Mouse (Mus musculus) embryo, embryonic 11 days (tissue): ENCODE results near the gene Spic.
A peak's percentile ranks its signal among the peaks of the same experiment; 100 is the strongest.
"Not testable (repeated sequence)": the region's sequence is repeated elsewhere in the genome, so short reads cannot be mapped to it uniquely, and the experiment has no call there.

Experiments
- DNase-seq: peaks from one replicate; pipeline ENCODE4 v3.0.0-alpha.2; 2015

The Spic gene

GRCm38 (mm10) chr10:88684925-88685324 lies at the start of gene Spic:
TSS of gene Spic (minus strand) at chr10:88685015.
- DNase-seq = no peak

DNA sequence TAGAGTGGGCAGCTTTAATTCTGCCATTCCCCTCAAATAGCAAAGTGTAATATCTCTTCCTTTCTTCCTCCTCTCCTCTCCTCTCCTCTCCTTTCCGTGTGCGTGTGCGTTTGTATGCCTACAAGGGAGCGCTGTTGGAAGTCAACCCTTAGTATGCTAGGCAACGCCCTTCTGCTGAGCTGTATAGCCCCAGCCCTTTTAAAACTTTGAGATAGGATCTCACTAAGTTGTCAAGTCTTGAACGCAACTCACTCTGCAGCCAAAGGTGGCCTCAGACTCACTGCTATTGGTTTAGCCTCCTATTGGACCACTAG lies 47.5 kb upstream of the Spic start:
- DNase-seq = no peak

GRCm38 (mm10) chr10:88731496-88732308 lies 46.9 kb upstream of the Spic start:
- peak; percentile 46 for DNase-seq

- peak; percentile 94 for DNase-seq
Observed at GRCm38 (mm10) chr10:88730571-88731495, 46.0 kb upstream of the Spic start, which contains the start of gene Arl1. TSS of gene Arl1 (plus strand) at chr10:88730858.

DNA sequence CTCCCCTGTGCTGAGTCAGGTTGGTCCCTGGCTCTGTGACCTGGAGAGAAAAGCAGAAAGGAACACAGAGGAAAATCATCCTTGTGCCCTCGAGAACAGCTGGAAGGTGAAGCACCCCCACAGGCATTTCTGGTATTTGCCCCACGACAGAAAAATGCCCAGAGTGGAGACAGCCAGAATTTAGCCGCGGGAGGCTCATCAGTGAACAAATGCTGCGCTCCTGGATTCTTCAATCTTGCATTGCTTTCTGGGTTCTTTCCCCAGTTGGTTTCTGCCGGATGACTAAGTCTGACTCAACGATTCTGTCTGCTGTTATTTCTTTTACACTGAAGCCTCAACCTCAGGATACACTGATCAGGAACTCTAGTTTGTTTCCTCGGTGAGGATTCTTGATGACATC lies 43.4 kb upstream of the Spic start:
- no peak for DNase-seq

DNA sequence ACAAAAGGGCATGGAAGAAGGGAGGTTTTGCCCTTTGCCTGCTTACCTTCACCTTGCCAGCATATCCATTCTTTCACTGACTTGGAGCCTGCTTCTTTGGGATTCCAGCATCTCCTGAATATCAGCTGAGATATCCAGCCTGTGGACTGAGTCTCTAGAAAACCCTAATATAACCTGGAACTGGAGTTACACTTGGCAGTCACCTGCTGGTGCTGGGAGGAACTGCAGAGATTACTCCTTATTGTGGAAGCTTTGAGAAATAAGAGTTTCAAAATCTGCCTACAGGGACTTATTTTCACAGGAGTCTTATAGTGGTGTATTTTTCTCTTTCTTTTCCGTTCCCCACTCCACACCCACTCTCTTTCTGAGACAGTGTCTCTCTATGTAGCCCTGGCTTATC lies 42.3 kb upstream of the Spic start:
- DNase-seq = peak; percentile 57

DNA sequence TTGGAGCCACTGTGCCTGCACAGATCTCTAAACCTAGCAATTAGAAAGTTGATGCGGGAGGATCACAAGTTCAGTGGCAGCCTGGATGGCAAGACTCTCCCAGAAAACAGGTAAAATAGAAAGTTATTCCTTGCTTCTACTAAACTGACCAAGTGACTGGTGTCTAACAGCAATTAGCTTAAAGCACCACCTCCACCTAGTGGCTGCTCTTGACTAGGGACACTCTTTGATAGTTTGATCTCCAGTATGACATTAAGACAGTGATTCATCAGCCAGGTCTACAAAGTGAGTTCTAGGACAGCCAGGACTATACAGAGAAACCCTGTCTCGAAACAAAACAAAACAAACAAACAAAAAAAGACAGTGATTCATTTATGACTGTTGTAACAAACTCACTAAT lies 40.5 kb upstream of the Spic start:
- DNase-seq = peak; percentile 52

DNA sequence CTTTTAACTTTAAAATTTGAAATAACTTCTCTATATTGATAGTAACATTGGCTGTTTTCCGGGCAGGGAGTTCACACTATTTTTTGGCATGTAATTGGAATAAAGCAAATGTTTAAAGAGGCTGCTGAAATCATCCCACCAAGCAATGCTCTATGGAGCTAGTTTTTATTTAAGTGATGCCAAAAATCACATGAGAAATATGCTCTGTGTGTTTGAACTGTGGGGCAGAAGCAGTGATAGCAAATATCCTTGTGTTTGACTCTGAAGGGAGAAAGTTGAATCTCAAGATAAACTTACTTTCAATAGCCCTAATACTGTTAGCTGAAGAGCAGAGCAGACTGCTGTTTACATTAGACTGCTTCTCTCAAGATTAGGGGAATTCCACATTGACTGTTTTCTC lies 34.8 kb upstream of the Spic start:
- DNase-seq = no peak

GRCm38 (mm10) chr10:88717756-88718025 lies 32.9 kb upstream of the Spic start:
- DNase-seq = no peak

DNA sequence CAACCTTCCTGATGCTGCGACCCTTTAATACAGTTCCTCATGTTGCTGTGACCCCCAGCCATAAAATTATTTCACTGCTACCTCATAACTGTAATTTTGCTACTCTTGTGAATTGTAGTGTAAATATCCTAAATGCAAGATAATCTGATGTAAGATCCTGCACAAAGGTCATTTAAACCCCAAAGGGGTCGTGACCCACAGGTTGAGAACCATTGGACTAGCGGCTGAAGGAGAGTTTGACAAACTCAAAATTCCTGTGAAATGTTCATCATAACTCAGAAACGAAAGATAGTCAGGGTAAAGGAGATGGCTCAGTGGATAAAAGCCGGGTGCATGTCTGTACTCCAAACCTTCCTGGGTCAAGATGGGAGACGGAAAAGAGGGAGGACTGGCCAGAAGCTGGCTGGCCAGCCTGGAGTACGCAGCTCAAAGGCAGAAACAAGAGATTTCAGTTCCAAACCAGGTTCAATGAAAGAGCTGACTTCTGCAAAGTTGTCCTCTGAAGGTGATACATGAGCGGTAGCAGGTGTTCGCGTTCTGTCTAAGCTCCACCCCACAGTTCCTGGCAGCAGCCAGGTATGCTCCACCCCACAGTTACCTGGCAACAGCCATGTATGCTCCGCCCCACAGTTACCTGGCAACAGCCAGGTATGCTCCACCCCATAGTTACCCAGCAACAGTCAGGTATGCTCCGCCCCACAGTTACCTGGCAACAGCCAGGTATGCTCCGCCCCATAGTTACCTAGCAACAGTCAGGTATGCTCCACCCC lies 32.4 kb upstream of the Spic start:
- no peak for DNase-seq

DNA sequence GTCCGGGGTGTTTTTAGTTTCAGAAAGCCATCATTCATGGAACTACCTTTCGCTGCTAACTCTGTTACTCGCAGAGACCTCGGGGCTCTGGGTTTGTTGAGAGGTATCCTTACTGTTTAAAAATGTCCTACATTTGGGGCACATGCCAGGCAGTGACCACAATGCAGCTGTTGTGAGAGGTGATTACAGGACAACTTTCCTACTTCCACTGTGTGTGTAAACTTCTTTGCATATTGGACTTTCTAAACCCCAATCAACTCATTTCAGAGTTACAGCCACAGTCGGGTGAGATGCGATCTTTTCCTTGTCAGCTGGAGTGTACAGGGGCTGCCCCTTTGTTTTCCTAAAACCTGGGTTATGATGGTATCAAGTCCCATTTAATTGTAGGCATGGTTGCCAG lies 30.8 kb upstream of the Spic start:
- DNase-seq = no peak

DNA sequence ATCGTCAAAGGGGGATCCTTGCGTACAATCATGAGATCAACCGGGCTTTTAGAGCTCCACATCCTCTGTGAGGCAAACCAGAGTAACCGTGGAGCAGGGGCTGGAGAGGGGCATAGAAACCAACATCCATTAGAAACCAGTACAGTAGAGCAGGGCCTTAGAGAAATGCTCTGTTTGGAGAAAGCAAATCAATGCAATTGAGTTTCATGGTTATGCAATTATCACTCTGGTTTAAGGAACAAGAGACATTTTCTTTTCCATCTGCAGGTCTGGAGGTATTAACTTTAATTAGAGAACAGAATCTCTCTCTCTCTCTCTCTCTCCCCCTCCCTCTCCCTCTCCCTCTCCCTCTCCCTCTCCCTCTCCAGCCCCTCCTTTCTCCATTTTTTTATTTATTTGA lies 29.9 kb upstream of the Spic start:
- DNase-seq = no peak

- no peak for DNase-seq
Observed at GRCm38 (mm10) chr10:88712359-88712758, 27.5 kb upstream of the Spic start.

DNA sequence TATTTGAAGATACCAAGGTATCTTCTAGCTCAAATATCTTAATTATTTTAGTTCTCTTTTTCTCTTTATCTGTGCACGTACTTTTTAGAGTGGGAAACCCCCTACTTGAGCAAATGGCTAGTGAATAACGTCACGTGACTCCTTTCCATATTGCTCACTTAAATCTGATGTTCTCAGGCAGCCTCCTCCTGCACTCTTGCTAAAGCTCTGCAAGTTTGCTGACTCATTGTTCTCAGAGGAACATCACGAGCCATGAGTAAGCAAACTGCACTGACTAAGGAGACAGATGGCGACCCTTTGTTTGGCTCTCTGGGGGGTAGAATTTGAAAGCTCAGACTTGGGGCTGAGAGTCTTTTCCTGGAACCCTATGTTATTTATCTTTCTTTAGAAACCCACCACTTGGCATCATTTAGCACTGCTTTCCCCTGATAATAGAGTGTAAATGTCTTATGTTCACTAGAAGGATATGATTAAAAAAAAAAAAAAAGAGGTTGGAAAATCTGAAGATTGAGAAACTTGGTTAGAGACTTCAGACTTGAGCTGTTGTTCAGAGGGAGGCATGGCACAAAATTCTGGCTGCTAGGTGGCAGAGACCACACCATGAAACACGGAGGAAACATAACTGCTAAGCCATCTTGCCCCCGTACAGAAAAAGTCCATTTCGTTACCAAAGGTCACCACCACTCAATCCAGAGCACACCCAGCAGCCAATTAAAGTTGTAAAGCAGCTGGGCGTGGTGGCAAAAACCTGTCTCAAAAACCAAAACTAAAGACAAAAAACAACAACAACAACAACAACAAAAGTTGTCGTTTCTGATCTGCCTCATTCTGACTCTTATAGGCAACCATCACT lies 24.1 kb upstream of the Spic start:
- DNase-seq = peak; percentile 48

- no peak for DNase-seq
Observed at GRCm38 (mm10) chr10:88700938-88701337, 16.1 kb upstream of the Spic start.

GRCm38 (mm10) chr10:88682904-88683563 lies 1.8 kb downstream of the Spic start:
- DNase-seq = no peak

GRCm38 (mm10) chr10:88672825-88673224 lies 12.0 kb downstream of the Spic start:
- no peak for DNase-seq

- no peak for DNase-seq
Observed at GRCm38 (mm10) chr10:88672123-88672522, 12.7 kb downstream of the Spic start.

- DNase-seq = peak; percentile 14
Observed at GRCm38 (mm10) chr10:88669719-88670118, 15.1 kb downstream of the Spic start.

DNA sequence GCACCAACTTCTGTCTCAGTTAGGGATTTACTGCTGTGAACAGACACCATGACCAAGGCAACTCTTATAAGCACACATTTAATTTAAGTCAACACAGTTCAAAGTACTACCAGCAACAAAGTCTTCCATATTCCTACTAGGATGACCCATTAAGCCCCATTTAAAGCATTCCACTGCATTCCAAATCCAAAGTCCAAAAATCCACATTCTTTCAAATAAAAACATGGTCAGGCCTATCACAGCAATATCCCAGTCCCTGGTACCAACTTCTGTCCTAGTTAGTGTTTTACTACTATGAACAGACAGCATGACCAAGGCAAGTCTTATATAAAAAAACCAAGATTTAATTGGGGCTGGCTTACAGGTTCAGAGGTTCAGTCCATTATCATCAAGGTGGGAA lies 21.0 kb downstream of the Spic start:
- not testable (repeated sequence) for DNase-seq

DNA sequence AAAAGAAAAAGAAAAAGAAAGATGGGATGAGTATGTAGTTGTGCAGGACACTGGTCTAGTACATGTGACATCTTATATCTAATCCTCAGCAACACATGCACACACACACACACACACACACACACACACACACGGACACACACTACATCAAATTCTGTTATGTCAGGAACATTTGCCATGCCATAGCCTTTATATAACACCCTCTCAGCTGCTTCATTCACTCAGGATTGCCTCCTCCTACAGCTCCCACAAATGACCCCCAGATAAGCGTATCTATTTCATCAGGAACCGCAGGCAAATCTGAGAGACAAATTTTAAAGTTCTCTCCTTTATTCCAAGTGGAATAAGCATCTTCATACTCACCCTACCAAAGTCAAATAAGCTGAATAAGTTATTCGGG lies 25.9 kb downstream of the Spic start:
- no peak for DNase-seq

DNA sequence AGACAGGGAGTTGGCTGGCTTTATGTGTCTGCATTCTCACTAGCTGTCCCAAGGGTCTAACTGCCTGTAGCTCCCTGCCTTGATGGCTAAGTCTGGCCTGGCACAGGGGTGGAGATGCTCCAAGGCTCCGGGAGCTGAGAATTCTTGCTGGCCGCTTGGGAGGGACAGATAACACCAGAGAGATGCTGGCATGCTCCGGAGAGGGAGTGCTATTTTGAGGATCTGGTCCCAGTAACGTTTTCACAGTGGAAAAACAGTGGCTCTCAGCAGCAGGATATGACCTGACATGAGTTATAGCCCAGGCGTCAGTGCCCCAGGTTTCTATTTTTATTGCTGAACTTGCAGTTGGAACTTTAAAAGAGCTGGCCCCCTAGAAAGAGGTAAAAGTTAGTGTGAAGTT lies 39.4 kb downstream of the Spic start:
- DNase-seq = no peak
